Mouse (Mus musculus) kidney, adult 2 months (tissue): ENCODE results near the gene Vmn1r3. TPM values are rescaled to one million over a fixed set of nuclear protein-coding genes. Genes with fewer than 3 reads are reported as not detected.
"Not testable (repeated sequence)": the region's sequence is repeated elsewhere in the genome, so short reads cannot be mapped to it uniquely, and the experiment has no call there.

Experiments
- DNase-seq: peaks from one replicate; pipeline ENCODE4 v3.0.0; 2021
- H3K27ac ChIP-seq: fragments of 200-500 bp; 2 replicates; pipeline ENCODE4 v1.5.1; 2012; ENCODE audit warnings: low read depth, low read length, control low read depth, inconsistent platforms; ENCODE audit not compliant: insufficient read depth
- H3K27me3 ChIP-seq: fragments of 200-500 bp; replicated peaks from 2 replicates; pipeline ENCODE4 v1.6.1; 2012; ENCODE audit warnings: mild to moderate bottlenecking, moderate library complexity, low read length, inconsistent platforms; ENCODE audit not compliant: control insufficient read depth, insufficient read depth
- H3K36me3 ChIP-seq: fragments of 200-500 bp; 2 replicates; pipeline ENCODE4 v1.6.1; 2012; ENCODE audit warnings: mild to moderate bottlenecking, moderate library complexity, low read length, inconsistent platforms; ENCODE audit not compliant: control insufficient read depth, insufficient read depth
- H3K4me1 ChIP-seq: fragments of 200-500 bp; 2 replicates; pipeline ENCODE4 v1.6.1; 2011; ENCODE audit warnings: low read length; ENCODE audit not compliant: control insufficient read depth, insufficient read depth
- H3K4me3 ChIP-seq: fragments of 200-500 bp; 2 replicates; pipeline ENCODE4 v1.5.1; 2011; ENCODE audit warnings: mild to moderate bottlenecking, low read depth, low read length, control low read depth; ENCODE audit not compliant: insufficient read depth
- CTCF ChIP-seq: fragments of 200-500 bp; conservative IDR thresholded peaks from 2 replicates; pipeline ENCODE4 v1.5.1; 2011; ENCODE audit warnings: low read depth, mild to moderate bottlenecking, control low read depth, low read length, moderate library complexity, mixed read lengths; ENCODE audit not compliant: insufficient read depth, insufficient read length
- POLR2A ChIP-seq: fragments of 200-500 bp; IDR thresholded peaks from one replicate; pipeline ENCODE4 v1.6.1; 2011; ENCODE audit warnings: low read depth, low read length, control low read depth
- WGBS: fragments of 180-500 bp; shearing (Covaris S2); methylation state at CpG from one replicate; pipeline ENCODE4 v1.1.7; 2018; 5-methylcytosine and 5-hydroxymethylcytosine counted together
- polyA plus RNA-seq: library from polyadenylated mRNA; depleted of rRNA; stranded (reverse); fragments of >200 nt; gene quantifications from 2 replicates; pipeline ENCODE4 v1.2.3, GENCODE M21; 2012

Gene Vmn1r3
- polyA plus RNA-seq, 1 experiment, result not detected

- H3K4me3 ChIP-seq, H3K27ac ChIP-seq, H3K36me3 ChIP-seq, DNase-seq, H3K4me1 ChIP-seq, H3K27me3 ChIP-seq: not testable (repeated sequence)
- WGBS, result 12% methylated on average over 4 of the region's 4 CpGs
Observed at GRCm38 (mm10) chr4:3213349-3213748, 28.2 kb upstream of the Vmn1r3 start.

DNA sequence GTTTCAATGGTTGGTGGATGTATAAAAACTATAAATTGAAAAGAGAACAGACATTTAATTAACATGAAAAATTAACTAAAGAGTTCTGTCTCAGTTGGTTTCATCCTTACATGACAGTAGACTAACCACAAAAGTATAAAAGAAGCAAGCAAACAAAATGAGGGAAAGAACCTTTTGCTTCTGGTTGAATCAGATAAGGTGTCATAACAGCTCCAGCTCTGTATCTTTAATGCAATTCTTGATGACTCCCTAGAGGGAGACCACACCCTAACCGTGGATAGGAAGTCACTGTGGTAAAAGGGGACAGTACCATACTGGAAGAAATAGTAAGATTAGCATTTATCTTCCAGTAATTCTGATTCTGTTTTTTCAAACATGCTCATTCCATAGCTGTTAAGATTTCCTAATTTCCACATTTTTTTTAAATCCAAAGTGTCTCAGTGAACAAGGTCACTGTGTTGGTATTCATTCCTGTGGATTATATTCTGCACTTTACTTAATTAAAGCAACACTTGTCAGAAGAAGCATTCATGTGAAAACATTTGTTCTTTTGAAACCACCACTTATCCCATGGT lies 24.6 kb upstream of the Vmn1r3 start:
- 59% methylated on average over 1 of the region's 1 CpGs for WGBS
- not testable (repeated sequence) for H3K27me3 ChIP-seq

GRCm38 (mm10) chr4:3176746-3177490 lies 8.2 kb downstream of the Vmn1r3 start:
- WGBS, result 91% methylated on average over 10 of the region's 10 CpGs
- DNase-seq, result not testable (repeated sequence)

More for the DNA sequence above, 24.6 kb upstream of the Vmn1r3 start:
- H3K27ac ChIP-seq, DNase-seq, H3K4me3 ChIP-seq, H3K36me3 ChIP-seq, H3K4me1 ChIP-seq: not testable (repeated sequence)

GRCm38 (mm10) chr4:3176195-3176594 lies 9.0 kb downstream of the Vmn1r3 start:
- not testable (repeated sequence) for H3K27me3 ChIP-seq, H3K36me3 ChIP-seq, H3K27ac ChIP-seq, H3K4me3 ChIP-seq, H3K4me1 ChIP-seq, DNase-seq
- 90% methylated on average over 6 of the region's 6 CpGs for WGBS

More at GRCm38 (mm10) chr4:3176746-3177490, 8.2 kb downstream of the Vmn1r3 start:
- not testable (repeated sequence) for H3K4me1 ChIP-seq, H3K36me3 ChIP-seq, H3K4me3 ChIP-seq, H3K27me3 ChIP-seq, H3K27ac ChIP-seq

- DNase-seq, H3K27me3 ChIP-seq, H3K4me3 ChIP-seq, H3K27ac ChIP-seq, H3K4me1 ChIP-seq, H3K36me3 ChIP-seq: not testable (repeated sequence)
- 91% methylated on average over 8 of the region's 8 CpGs for WGBS
Observed at GRCm38 (mm10) chr4:3175756-3176155, 9.4 kb downstream of the Vmn1r3 start.

GRCm38 (mm10) chr4:3174586-3174985 lies 10.6 kb downstream of the Vmn1r3 start:
- H3K27ac ChIP-seq, H3K36me3 ChIP-seq, H3K4me1 ChIP-seq, H3K4me3 ChIP-seq, H3K27me3 ChIP-seq, DNase-seq: not testable (repeated sequence)
- WGBS, result 81% methylated on average over 4 of the region's 4 CpGs

DNA sequence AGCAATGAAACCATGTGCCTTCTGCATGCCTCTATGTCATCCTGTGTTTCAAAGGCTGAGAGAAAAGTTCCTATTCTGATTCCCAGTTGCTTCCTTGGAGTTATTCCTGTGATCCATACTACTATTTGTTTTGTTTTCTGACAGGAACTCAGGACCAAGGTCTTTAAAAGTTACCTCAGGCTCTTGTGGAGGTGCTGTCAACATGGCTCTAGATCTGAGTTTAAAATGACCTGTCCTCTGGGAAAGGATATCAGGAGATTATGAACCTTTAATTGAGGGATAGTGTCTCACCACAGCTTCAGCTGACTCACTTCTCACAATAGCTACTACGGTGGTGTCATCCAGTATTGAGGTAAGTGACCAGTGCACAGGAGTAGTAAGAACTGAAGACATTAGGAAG lies 18.1 kb downstream of the Vmn1r3 start, which contains the start of gene Vmn1r2:
Gene Vmn1r2, plus strand, starts transcription at position 301 of the 400 bp plus-strand sequence.
- not testable (repeated sequence) for H3K36me3 ChIP-seq, DNase-seq, H3K4me1 ChIP-seq, H3K27ac ChIP-seq, H3K27me3 ChIP-seq, H3K4me3 ChIP-seq
- WGBS, result no CpG with 5 or more reads among the region's 1 CpGs

DNA sequence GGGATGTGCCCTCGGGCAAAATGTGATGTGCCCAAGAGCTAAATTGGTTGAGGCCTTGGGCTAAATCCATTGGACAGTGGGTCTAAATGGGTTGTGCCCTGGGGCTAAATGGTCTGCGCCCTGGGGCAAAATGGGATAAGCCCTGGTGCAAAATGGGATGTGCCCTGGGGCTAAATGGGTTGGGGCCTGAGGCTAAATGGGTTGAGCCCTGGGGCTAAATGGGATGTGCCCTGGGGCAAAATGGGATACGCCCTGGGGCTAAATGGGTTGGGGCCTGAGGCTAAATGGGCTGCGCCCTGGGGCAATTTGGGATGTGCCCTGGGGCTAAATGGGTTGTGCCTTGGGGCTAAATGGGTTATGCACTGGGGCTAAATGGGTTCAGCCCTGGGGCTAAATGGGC lies 20.1 kb downstream of the Vmn1r3 start:
- Histone ChIP-seq H3K27me3 (no peaks in the 10 kb centered on the region), H3K36me3 (no peaks in the 10 kb centered on the region), H3K4me1 (no peaks in the 10 kb centered on the region), H3K4me3 (no peak overlapping the region), H3K27ac (no peak overlapping the region)
- TF ChIP-seq POLR2A, result no peak
- no peak for TF ChIP-seq CTCF
- no peak for DNase-seq
- WGBS, result 96% methylated on average over 4 of the region's 4 CpGs

DNA sequence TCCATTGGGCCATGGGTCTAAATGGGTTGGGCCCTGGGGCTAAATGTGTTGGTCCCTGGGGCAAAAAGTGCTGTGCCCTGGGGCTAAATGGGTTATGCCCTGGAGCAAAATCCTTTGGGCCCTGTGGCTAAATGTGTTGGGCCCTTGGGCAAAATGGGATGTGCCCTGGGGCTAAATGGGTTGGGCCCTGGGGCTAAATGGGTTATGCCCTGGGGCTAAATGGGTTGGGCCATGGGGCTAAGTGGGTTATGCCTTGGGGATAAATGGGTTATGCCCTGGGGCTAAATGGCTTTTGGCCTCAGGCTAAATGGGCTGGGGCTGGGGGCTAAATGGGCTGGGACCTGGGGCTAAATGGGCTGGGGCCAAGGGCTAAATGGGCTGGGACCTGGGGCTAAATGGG lies 20.7 kb downstream of the Vmn1r3 start:
- H3K4me1 ChIP-seq, H3K36me3 ChIP-seq, H3K27ac ChIP-seq, DNase-seq, H3K27me3 ChIP-seq, H3K4me3 ChIP-seq: not testable (repeated sequence)

DNA sequence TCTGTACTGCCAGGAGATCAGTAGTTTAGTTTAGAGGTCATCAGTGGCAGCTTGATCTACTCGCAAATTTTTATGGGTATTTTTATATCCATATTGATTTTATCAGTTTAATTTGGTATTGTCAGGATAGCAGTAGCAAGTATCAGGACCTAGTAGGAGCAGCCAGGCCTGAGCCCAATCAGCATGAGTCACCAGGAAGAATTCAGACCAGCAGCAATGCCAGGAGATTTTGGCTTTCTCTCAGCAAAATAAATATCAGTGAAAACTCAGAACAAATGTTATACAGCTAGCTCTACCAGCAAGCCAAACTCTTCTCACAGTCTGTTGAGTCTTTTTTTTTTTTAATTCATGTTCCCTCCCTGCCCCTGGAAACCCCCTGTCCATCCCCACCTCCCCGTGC lies 31.8 kb downstream of the Vmn1r3 start:
- not testable (repeated sequence) for H3K27ac ChIP-seq, H3K36me3 ChIP-seq, DNase-seq, H3K4me3 ChIP-seq, H3K27me3 ChIP-seq, H3K4me1 ChIP-seq
- WGBS, result 68% methylated on average over 2 of the region's 2 CpGs

DNA sequence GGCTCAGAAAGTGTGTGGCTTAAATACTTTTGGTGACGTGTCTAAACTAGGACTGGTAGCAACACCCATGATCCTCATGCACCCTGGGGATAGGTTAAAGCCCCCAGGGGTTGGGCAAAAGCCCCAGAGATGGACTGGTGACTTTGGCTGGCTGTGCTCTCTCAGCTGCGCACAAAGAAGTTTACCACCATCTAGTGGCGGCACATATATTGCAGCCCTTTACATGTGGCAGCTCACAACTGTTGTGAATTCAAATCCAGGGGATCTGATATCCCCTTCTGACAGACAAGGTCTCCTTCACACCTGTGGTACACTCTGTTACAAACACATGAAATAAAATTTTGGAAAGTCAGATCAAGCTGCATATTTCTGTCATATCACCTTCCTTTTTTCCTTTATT lies 37.2 kb downstream of the Vmn1r3 start:
- H3K4me3 ChIP-seq, H3K27me3 ChIP-seq, H3K4me1 ChIP-seq, H3K27ac ChIP-seq, H3K36me3 ChIP-seq, DNase-seq: not testable (repeated sequence)
- WGBS, result 5% methylated on average over 2 of the region's 3 CpGs
